Mouse (Mus musculus) heart, adult 2 months (tissue): Measurements from ENCODE around the gene Slc35e3.

ENCODE experiments used
- CTCF ChIP-seq: fragments of 200-600 bp; IDR thresholded peaks from 2 replicates; pipeline ENCODE4 v1.8.1; 2022; ENCODE audit warnings: antibody characterized with exemption, mild to moderate bottlenecking, moderate library complexity
- EP300 ChIP-seq: fragments of 200-500 bp; IDR thresholded peaks from 2 replicates; pipeline ENCODE4 v1.6.1; 2011; ENCODE audit warnings: low read depth, low read length, control low read depth; ENCODE audit not compliant: insufficient read depth
- POLR2A ChIP-seq: fragments of 200-500 bp; IDR thresholded peaks from 2 replicates; pipeline ENCODE4 v1.6.1; 2011; ENCODE audit warnings: mild to moderate bottlenecking, low read depth, low read length, control low read depth; ENCODE audit not compliant: insufficient read depth

DNA sequence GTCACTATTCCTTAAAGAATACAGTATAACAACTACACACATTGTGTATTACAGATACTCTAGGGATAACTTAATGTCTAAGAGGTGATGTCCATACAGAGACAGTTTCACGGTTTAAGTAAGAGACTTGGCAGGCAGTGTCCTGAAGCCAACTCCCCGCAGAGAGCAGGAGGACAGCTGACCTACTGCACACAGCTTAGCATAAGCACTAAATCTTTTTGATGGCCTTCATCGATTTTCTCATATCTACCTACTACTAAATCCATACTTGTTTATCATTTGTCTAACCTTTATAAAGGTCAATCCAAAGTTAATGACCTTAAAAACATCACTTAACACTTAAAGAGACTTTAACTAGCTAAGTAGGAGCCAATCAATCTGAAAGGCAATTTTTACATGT, 42.7 kb downstream of the Slc35e3 start:
- TF ChIP-seq CTCF = no peak
- TF ChIP-seq EP300 = no peak
- no peak for TF ChIP-seq POLR2A
